Mouse (Mus musculus) ES-E14 (cell line): Measurements from ENCODE around the gene Pten.

Source experiments
- CHD2 ChIP-seq: IDR thresholded peaks from 2 replicates; pipeline ENCODE4 v1.6.1; 2014; ENCODE audit warnings: mild to moderate bottlenecking, low read depth, low read length, inconsistent platforms
- HCFC1 ChIP-seq: IDR thresholded peaks from 2 replicates; pipeline ENCODE4 v1.6.1; 2012; ENCODE audit warnings: low read length, inconsistent platforms, borderline replicate concordance; ENCODE audit not compliant: insufficient read depth
- ZC3H11A ChIP-seq: IDR thresholded peaks from 2 replicates; pipeline ENCODE4 v1.6.1; 2012; ENCODE audit warnings: low read depth, mild to moderate bottlenecking, inconsistent platforms, low read length, borderline replicate concordance

GRCm38 (mm10) chr19:32712588-32713042 is 44.7 kb upstream of the Pten start:
- no peak for TF ChIP-seq CHD2
- TF ChIP-seq ZC3H11A: no peak
- TF ChIP-seq HCFC1: no peak
